Mouse (Mus musculus): ENCODE data around the gene Scube3. TPM values are rescaled to one million over a fixed set of nuclear protein-coding genes. Genes with fewer than 3 reads are reported as not detected.
A peak's percentile ranks its signal among the peaks of the same experiment; 100 is the strongest.

The Scube3 gene
- total and polyA plus RNA-seq, 2 experiments from 2014 or later, result 3.1 to 16.3 TPM

DNA sequence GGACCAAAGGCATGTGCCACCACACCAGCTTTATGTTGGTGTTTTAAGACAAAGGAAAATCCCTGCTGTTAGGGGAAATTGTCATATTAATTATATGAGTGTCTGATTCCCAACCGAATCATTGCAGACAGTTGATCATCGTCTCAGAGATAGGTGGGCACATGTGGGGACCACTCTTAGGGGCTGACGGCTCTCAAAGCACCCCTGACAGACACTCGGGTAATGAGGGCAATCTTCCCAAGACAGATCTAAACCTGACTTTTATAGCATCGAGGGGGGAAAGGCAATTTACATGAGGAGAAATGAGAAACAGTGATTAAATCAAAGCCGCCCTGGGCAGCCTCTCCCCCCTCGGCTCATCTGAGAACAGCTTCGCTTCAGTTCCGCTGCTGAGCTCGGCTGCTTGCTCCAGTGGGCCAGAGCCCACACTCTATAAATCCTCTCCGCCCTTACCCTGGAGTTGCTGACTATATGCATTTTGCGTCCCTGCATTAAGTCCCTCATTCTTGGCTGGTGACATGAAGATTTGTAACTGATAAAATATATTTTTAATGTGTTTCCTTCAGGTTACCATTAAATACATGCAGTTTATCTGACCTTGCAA lies 40.6 kb upstream of the Scube3 start:
- TF ChIP-seq CTCF (IDR thresholded peaks at IDR 0.05; ENCODE audit: low read depth), result no peak

DNA sequence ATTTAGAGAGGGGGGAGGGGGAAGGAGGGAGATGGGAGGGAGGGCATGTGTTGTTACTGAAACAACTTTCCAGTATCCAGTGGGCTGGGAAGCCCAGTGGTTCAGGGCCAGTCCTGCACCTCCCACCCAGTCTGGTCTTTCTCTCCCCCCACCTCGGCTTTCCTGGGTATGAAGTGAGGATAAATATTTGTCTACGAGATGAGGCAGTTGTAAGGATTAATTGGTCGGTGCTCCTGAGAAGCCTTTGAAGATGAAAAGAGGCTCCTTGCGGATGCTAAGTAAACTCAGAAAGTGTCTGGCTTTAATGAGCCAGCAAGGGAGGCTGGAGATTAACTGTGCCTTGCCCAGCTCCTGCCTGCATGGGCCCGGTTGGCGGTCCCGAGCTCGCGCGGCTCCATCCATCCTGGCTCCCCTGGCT lies 40.0 kb upstream of the Scube3 start:
- Histone ChIP-seq H3K4me2 (ENCODE audit: low read depth) (no peak overlapping the region), H3K9ac (no peak overlapping the region), H3K4me1 (ENCODE audit: insufficient read depth) (no peaks in the 10 kb centered on the region), H3K4me3 (ENCODE audit: low read depth, low read length) (no peak overlapping the region), H3K27me3 (ENCODE audit: insufficient read depth, low read length) (no peaks in the 10 kb centered on the region), H3K36me3 (ENCODE audit: insufficient read depth) (no peaks in the 10 kb centered on the region), H3K27ac (ENCODE audit: low read depth, low read length) (no peak overlapping the region), H3K9me3 (ENCODE audit: low read length) (no peaks in the 10 kb centered on the region)
- no peak for ATAC-seq
- TF ChIP-seq CTCF (IDR thresholded peaks at IDR 0.05; ENCODE audit: low read depth), result no peak
- WGBS, result 17% methylated on average over 10 of the region's 10 CpGs
- no peak for DNase-seq

More for the DNA sequence above, 40.6 kb upstream of the Scube3 start:
- Histone ChIP-seq H3K27me3 (ENCODE audit: insufficient read depth, low read length) (no peaks in the 10 kb centered on the region), H3K27ac (ENCODE audit: low read depth, low read length) (no peak overlapping the region), H3K4me1 (ENCODE audit: insufficient read depth) (no peaks in the 10 kb centered on the region), H3K36me3 (ENCODE audit: insufficient read depth) (no peaks in the 10 kb centered on the region), H3K9me3 (ENCODE audit: low read length) (no peaks in the 10 kb centered on the region), H3K9ac (no peak overlapping the region), H3K4me2 (ENCODE audit: low read depth) (no peak overlapping the region), H3K4me3 (ENCODE audit: low read depth, low read length) (no peak overlapping the region)
- ATAC-seq (no peak), DNase-seq (no peak)
- WGBS, result 52% methylated on average over 12 of the region's 12 CpGs

DNA sequence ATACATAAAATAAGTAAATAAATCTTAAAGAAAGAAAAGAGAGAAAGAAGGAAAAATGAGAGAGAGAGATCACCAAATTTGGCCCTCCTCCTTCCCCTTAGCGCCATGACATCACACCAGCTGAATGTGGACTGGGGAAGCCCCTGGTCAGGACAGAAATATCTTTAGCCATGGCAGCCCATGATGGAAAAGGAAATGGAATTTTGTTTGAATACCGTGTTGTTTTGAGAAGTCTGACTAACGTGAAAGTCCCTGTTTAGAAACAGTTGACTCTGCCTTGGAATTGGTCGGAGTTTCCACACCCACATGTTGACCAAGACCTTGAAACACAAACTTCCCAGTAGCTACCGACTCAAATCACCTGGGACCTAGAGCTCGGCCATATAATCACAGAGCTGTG lies 37.5 kb upstream of the Scube3 start:
- Histone ChIP-seq H3K4me1 (ENCODE audit: insufficient read depth) (no peaks in the 10 kb centered on the region), H3K27me3 (ENCODE audit: insufficient read depth, low read length) (no peaks in the 10 kb centered on the region), H3K36me3 (ENCODE audit: insufficient read depth) (no peaks in the 10 kb centered on the region), H3K9me3 (ENCODE audit: low read length) (no peaks in the 10 kb centered on the region), H3K27ac (ENCODE audit: low read depth, low read length) (no peak overlapping the region), H3K4me3 (ENCODE audit: low read depth, low read length) (no peak overlapping the region), H3K9ac (no peak overlapping the region), H3K4me2 (ENCODE audit: low read depth) (no peak overlapping the region)
- ATAC-seq, result no peak
- no peak for DNase-seq
- no peak for TF ChIP-seq CTCF (IDR thresholded peaks at IDR 0.05; ENCODE audit: low read depth)
- 91% methylated on average over 6 of the region's 6 CpGs for WGBS

DNA sequence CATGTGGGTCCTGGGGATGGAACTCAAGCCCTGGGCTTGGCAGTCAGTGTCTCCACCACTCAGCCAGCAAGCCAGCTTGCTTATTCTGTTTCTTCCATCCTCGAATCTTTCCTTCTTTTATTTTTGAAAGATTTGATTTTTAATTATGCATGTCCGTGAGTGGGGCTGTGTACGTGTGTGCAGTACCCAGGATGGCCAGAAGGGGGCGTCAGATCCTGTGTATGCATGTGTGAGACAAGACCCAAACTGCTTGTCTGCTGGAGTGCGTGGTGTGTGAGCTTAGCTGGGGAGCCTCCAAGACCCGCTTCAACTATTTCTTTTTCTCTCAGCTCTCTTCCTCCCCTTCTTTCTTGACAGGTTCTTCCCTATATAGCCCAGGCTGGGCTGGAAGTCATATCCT lies 35.6 kb upstream of the Scube3 start:
- H3K4me2 ChIP-seq (ENCODE audit: low read depth), result no peak overlapping the region
- 77% methylated on average over 6 of the region's 6 CpGs for WGBS
- peak; percentile 52 for TF ChIP-seq CTCF (IDR thresholded peaks at IDR 0.05; ENCODE audit: low read depth)
- H3K27ac ChIP-seq (ENCODE audit: low read depth, low read length), result no peak overlapping the region
- H3K9me3 ChIP-seq (ENCODE audit: low read length), result no peaks in the 10 kb centered on the region
- H3K4me3 ChIP-seq (ENCODE audit: low read depth, low read length), result no peak overlapping the region
- H3K9ac ChIP-seq, result no peak overlapping the region
- DNase-seq (no peak), ATAC-seq (no peak)
- H3K27me3 ChIP-seq (ENCODE audit: insufficient read depth, low read length), result no peaks in the 10 kb centered on the region
- H3K4me1 ChIP-seq (ENCODE audit: insufficient read depth), result no peaks in the 10 kb centered on the region
- H3K36me3 ChIP-seq (ENCODE audit: insufficient read depth), result no peaks in the 10 kb centered on the region

DNA sequence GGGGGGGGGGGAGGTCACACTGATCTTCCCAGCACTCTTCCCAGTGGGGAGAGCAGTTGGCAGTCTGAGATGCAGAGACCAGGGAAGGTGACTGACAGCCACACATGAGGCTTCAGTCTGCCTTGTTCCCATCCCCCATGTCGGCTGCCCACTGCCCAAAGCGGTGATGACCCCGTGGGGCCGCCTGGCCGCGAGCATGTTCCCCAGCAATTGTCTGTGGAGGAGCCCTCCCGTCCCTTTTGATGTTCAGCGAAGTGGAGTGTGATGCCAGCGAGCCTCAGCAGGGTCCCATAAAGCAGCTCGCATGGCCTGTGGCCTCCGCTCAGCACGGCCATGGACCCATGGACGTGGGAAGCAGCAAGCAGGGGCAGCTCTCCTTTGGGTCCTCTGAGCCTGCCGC lies 34.7 kb upstream of the Scube3 start:
- DNase-seq, result no peak
- Histone ChIP-seq H3K4me2 (ENCODE audit: low read depth) (no peak overlapping the region), H3K4me3 (ENCODE audit: low read depth, low read length) (no peak overlapping the region), H3K4me1 (ENCODE audit: insufficient read depth) (no peaks in the 10 kb centered on the region), H3K27me3 (ENCODE audit: insufficient read depth, low read length) (no peaks in the 10 kb centered on the region), H3K27ac (ENCODE audit: low read depth, low read length) (no peak overlapping the region), H3K36me3 (ENCODE audit: insufficient read depth) (no peaks in the 10 kb centered on the region), H3K9me3 (ENCODE audit: low read length) (no peaks in the 10 kb centered on the region), H3K9ac (no peak overlapping the region)
- TF ChIP-seq CTCF (IDR thresholded peaks at IDR 0.05; ENCODE audit: low read depth), result no peak
- ATAC-seq, result no peak
- WGBS, result 11% methylated on average over 14 of the region's 14 CpGs

DNA sequence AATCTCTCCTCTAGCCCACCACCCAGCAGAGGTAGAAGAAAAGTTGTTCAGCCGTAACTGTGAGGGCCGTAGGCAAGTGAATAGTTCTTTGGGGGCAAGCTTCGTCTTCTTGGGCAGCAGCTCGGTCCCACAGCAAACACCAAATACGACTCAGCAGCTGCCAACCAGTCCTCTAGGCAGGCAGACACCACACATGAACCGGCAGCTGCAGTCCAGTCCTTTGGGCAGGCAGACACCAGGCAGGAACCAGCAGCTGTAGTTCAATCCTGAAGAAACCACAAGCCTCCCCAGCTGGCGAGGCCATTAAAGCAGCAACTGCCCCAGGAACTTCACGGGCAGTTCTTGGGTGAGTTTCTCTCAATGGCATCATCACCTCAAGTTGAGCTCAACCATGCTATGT lies 29.7 kb upstream of the Scube3 start:
- 92% methylated on average over 8 of the region's 8 CpGs for WGBS

DNA sequence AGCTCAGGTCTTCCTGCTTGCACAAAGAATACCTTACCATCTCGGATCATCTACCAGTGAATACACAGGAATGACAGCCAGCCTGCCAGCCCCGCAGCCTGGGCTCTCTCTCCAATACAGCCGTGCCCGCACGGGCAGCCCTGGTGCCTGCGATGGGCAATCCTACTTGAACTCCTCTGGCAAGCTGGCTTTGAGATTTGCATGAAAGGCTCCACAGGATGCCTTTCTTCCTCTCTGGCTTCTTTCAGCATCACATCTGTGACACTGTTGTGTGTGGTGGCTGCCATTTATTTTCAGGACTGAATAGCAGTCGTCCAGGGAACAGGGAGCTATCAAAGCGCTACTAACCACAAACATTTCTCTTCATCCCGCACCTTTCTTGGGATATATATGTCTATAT lies 25.6 kb upstream of the Scube3 start:
- no peaks in the 10 kb centered on the region for H3K4me1 ChIP-seq (ENCODE audit: insufficient read depth)
- 25% methylated on average over 9 of the region's 9 CpGs for WGBS
- H3K4me3 ChIP-seq (ENCODE audit: low read depth, low read length), result no peak overlapping the region
- H3K36me3 ChIP-seq (ENCODE audit: insufficient read depth), result no peaks in the 10 kb centered on the region
- no peak overlapping the region for H3K9ac ChIP-seq
- peak; percentile 21 for DNase-seq
- H3K27ac ChIP-seq (ENCODE audit: low read depth, low read length), result no peak overlapping the region
- H3K27me3 ChIP-seq (ENCODE audit: insufficient read depth, low read length), result no peaks in the 10 kb centered on the region
- H3K4me2 ChIP-seq (ENCODE audit: low read depth), result no peak overlapping the region
- no peaks in the 10 kb centered on the region for H3K9me3 ChIP-seq (ENCODE audit: low read length)
- no peak for TF ChIP-seq CTCF (IDR thresholded peaks at IDR 0.05; ENCODE audit: low read depth)
- peak; percentile 53; the same call in 1 of the 2 replicates for ATAC-seq

More for the DNA sequence above, 29.7 kb upstream of the Scube3 start:
- ATAC-seq (no peak), DNase-seq (no peak)
- Histone ChIP-seq H3K4me3 (ENCODE audit: low read depth, low read length) (no peak overlapping the region), H3K4me2 (ENCODE audit: low read depth) (no peak overlapping the region), H3K27ac (ENCODE audit: low read depth, low read length) (no peak overlapping the region), H3K9me3 (ENCODE audit: low read length) (no peaks in the 10 kb centered on the region), H3K4me1 (ENCODE audit: insufficient read depth) (no peaks in the 10 kb centered on the region), H3K9ac (no peak overlapping the region), H3K27me3 (ENCODE audit: insufficient read depth, low read length) (no peaks in the 10 kb centered on the region), H3K36me3 (ENCODE audit: insufficient read depth) (no peaks in the 10 kb centered on the region)
- TF ChIP-seq CTCF (IDR thresholded peaks at IDR 0.05; ENCODE audit: low read depth), result no peak
